ENCODE assay signal across 25 mouse cellular contexts in genomic region chr2:32075368-32075767, GRCm38 (mm10). TPM values are rescaled to one million over a fixed set of nuclear protein-coding genes. Genes with fewer than 3 reads are reported as not detected.
A peak's percentile ranks its signal among the peaks of the same experiment; 100 is the strongest.
DNase-seq lines count a peak whose midpoint lies in the region; ATAC-seq and TF ChIP-seq lines count a peak whose summit lies in the region.
"Had no signal": no experiment of that assay in that cellular context is flagged by ENCODE, and none has a peak within 500 bp of the region (broad histone marks: within the 10 kb centered on the region; RNA-seq: fewer than 3 reads in every experiment).

No protein-coding gene starts in this region.

- 64% methylated on average over 7 of the region's 7 CpGs for WGBS in heart, adult 2 months
- WGBS in heart, postnatal 0 days = 63% methylated on average over 7 of the region's 7 CpGs
- 74% methylated on average over 7 of the region's 7 CpGs for WGBS in liver, embryonic 13.5 days (ENCODE audit: insufficient replicate concordance)
- WGBS in liver, postnatal 0 days (ENCODE audit: insufficient replicate concordance) = 68% methylated on average over 7 of the region's 7 CpGs

- 0 out of 2 replicates have a peak, but pooled peaks cover 2% of the 10 kb centered on the region for H3K79me2 ChIP-seq in heart, adult 2 months (replicated peaks; ENCODE audit: control insufficient read depth, insufficient read depth, low read length)

- intact Hi-C loops in heart, adult 2 months (cut with DNase I) = no loop called here
- intact Hi-C loops in heart, postnatal 14 days (cut with DNase I) = no loop called here
- intact Hi-C loops in heart, postnatal 10 days (cut with DNase I) = no loop called here

- H3K4me3 ChIP-seq in heart, adult 2 months = no peak overlapping the region
- no peak overlapping the region for H3K4me3 ChIP-seq in heart, postnatal 0 days (ENCODE audit: low read depth, low read length)
- no peak overlapping the region for H3K4me3 ChIP-seq in liver, embryonic 13.5 days (replicated peaks)
- no peak overlapping the region for H3K4me3 ChIP-seq in liver, postnatal 0 days (ENCODE audit: low read depth, low read length)
- H3K4me3 ChIP-seq: embryonic facial prominence, embryonic 13.5 days; limb, embryonic 10.5 days; liver, embryonic 12.5 days; lung, embryonic 15.5 days; midbrain, embryonic 12.5 days; neural tube, embryonic 12.5 days had no signal

- H3K9ac ChIP-seq in heart, adult 2 months (ENCODE audit: low read depth, low read length) = no peak overlapping the region
- H3K9ac ChIP-seq in heart, postnatal 0 days (replicated peaks; ENCODE audit: low read depth, low read length) = no peak overlapping the region
- no peak overlapping the region for H3K9ac ChIP-seq in liver, embryonic 13.5 days
- no peak overlapping the region for H3K9ac ChIP-seq in liver, postnatal 0 days (replicated peaks)
- H3K9ac ChIP-seq: embryonic facial prominence, embryonic 13.5 days; liver, embryonic 12.5 days; lung, embryonic 15.5 days; midbrain, embryonic 12.5 days; neural tube, embryonic 12.5 days had no signal

- H3K27me3 ChIP-seq in heart, adult 2 months (ENCODE audit: control insufficient read depth, insufficient read depth, low read length) = no peaks in the 10 kb centered on the region
- no peaks in the 10 kb centered on the region for H3K27me3 ChIP-seq in heart, postnatal 0 days (ENCODE audit: control insufficient read depth, insufficient read depth, low read length)
- H3K27me3 ChIP-seq in liver, embryonic 13.5 days = no peaks in the 10 kb centered on the region
- H3K27me3 ChIP-seq in liver, postnatal 0 days (ENCODE audit: insufficient read depth, low read length) = no peaks in the 10 kb centered on the region
- H3K27me3 ChIP-seq: liver, embryonic 12.5 days; lung, embryonic 15.5 days; neural tube, embryonic 12.5 days had no signal

- ATAC-seq in heart, postnatal 0 days (ENCODE audit: insufficient read depth, low read depth) = no peak
- no peak for ATAC-seq in liver, embryonic 13.5 days (ENCODE audit: low read depth)
- ATAC-seq in liver, postnatal 0 days = no peak
- ATAC-seq: CD4-positive, CD25-positive, alpha-beta regulatory T cell, adult 4 months; forebrain, embryonic 14.5 days; hindbrain, embryonic 16.5 days; liver, embryonic 12.5 days had no signal

- TF ChIP-seq CTCF in heart, adult 2 months (IDR thresholded peaks at IDR 0.05) = no peak
- TF ChIP-seq CTCF in heart, postnatal 0 days (IDR thresholded peaks at IDR 0.05; ENCODE audit: low read depth) = no peak
- no peak for TF ChIP-seq CTCF in liver, postnatal 0 days (IDR thresholded peaks at IDR 0.05; ENCODE audit: low read depth)

- DNase-seq in heart, adult 2 months = no peak
- no peak for DNase-seq in heart, postnatal 14 days
- DNase-seq in heart, postnatal 0 days (ENCODE audit: low spot score) = no peak
- DNase-seq in heart, postnatal 10 days = no peak
- no peak for DNase-seq in liver, embryonic 13.5 days
- no peak for DNase-seq in liver, postnatal 0 days
- DNase-seq in kidney, postnatal 25 days = peak; percentile 66 to 73
- DNase-seq in layer of hippocampus, adult 9-11 months = no peak
- DNase-seq: adrenal gland, postnatal 36 days; cerebellum, adult 11-12 months; cerebellum, postnatal 14 days; gastrocnemius, postnatal 10 days; heart, postnatal 4 days; right cerebral cortex, postnatal 4 days had no signal

- H3K4me2 ChIP-seq in heart, postnatal 0 days (ENCODE audit: low read depth, low read length) = no peak overlapping the region
- H3K4me2 ChIP-seq in liver, embryonic 13.5 days = no peak overlapping the region
- H3K4me2 ChIP-seq in liver, postnatal 0 days (ENCODE audit: low read depth, low read length) = no peak overlapping the region
- H3K4me2 ChIP-seq: embryonic facial prominence, embryonic 13.5 days; liver, embryonic 12.5 days; lung, embryonic 15.5 days; midbrain, embryonic 12.5 days; neural tube, embryonic 12.5 days had no signal

- H3K4me1 ChIP-seq in heart, adult 2 months (ENCODE audit: control insufficient read depth, insufficient read depth, low read length) = peaks cover 18% of the 10 kb centered on the region
- peaks cover 40% of the 10 kb centered on the region for H3K4me1 ChIP-seq in heart, postnatal 0 days (ENCODE audit: control insufficient read depth, insufficient read depth)
- H3K4me1 ChIP-seq in liver, embryonic 13.5 days (replicated peaks) = peaks cover 62% of the 10 kb centered on the region
- peaks cover 22% of the 10 kb centered on the region for H3K4me1 ChIP-seq in liver, postnatal 0 days (ENCODE audit: insufficient read depth)
- H3K4me1 ChIP-seq: embryonic facial prominence, embryonic 13.5 days; midbrain, embryonic 12.5 days had no signal

- no peak for TF ChIP-seq POLR2A in heart, adult 2 months (IDR thresholded peaks at IDR 0.05; ENCODE audit: insufficient read depth, low read depth, low read length)

- H3K27ac ChIP-seq in heart, adult 2 months = peak overlapping the region; percentile 2; the same call in 1 of the 2 replicates
- H3K27ac ChIP-seq in heart, postnatal 0 days (ENCODE audit: low read depth) = peak overlapping the region; percentile 77
- peak overlapping the region; percentile 18; the same call in 1 of the 2 replicates for H3K27ac ChIP-seq in liver, embryonic 13.5 days
- no peak overlapping the region for H3K27ac ChIP-seq in liver, postnatal 0 days (ENCODE audit: low read depth)
- H3K27ac ChIP-seq: embryonic facial prominence, embryonic 13.5 days; limb, embryonic 10.5 days; liver, embryonic 12.5 days; lung, embryonic 15.5 days; macrophage; midbrain, embryonic 12.5 days; neural tube, embryonic 12.5 days had no signal

- no peaks in the 10 kb centered on the region for H3K36me3 ChIP-seq in heart, adult 2 months (ENCODE audit: control insufficient read depth, insufficient read depth, low read length)
- no peaks in the 10 kb centered on the region for H3K36me3 ChIP-seq in heart, postnatal 0 days (replicated peaks; ENCODE audit: control insufficient read depth, insufficient read depth, low read length)
- H3K36me3 ChIP-seq in liver, embryonic 13.5 days = peaks cover 79% of the 10 kb centered on the region
- H3K36me3 ChIP-seq in liver, postnatal 0 days (replicated peaks; ENCODE audit: insufficient read depth, low read length) = no peaks in the 10 kb centered on the region; the same call in 1 of the 2 replicates
- H3K36me3 ChIP-seq: embryonic facial prominence, embryonic 13.5 days; limb, embryonic 10.5 days; lung, embryonic 15.5 days; midbrain, embryonic 12.5 days; neural tube, embryonic 12.5 days had no signal

- no peaks in the 10 kb centered on the region for H3K9me3 ChIP-seq in heart, postnatal 0 days (replicated peaks; ENCODE audit: control insufficient read depth, low read length)
- no peaks in the 10 kb centered on the region for H3K9me3 ChIP-seq in liver, embryonic 13.5 days (replicated peaks)
- no peaks in the 10 kb centered on the region for H3K9me3 ChIP-seq in liver, postnatal 0 days (ENCODE audit: low read length)
- H3K9me3 ChIP-seq: embryonic facial prominence, embryonic 13.5 days; limb, embryonic 10.5 days; liver, embryonic 12.5 days; lung, embryonic 15.5 days; midbrain, embryonic 12.5 days; neural tube, embryonic 12.5 days had no signal

- TF ChIP-seq EP300 in heart, adult 2 months (IDR thresholded peaks at IDR 0.05; ENCODE audit: insufficient read depth, low read depth, low read length) = no peak
- no peak for TF ChIP-seq EP300 in heart, postnatal 0 days (IDR thresholded peaks at IDR 0.05; ENCODE audit: low read depth)
- no peak for TF ChIP-seq EP300 in liver, postnatal 0 days (IDR thresholded peaks at IDR 0.05; ENCODE audit: low read depth)

RNA-seq across cellular contexts. Expression of gene Fam78a, which starts 9.3 kb away (rescaled TPM):
- total RNA-seq in heart, adult 2 months (2021) = 10 to 100 TPM; 15.9 to 19.1 TPM
- 18.7 and 24.9 TPM in 2 replicates for polyA plus RNA-seq in heart, adult 2 months (2012; rRNA removed)
- total RNA-seq in heart, postnatal 14 days (2021) = 10 to 100 TPM; 22.8 to 23.9 TPM
- total RNA-seq in heart, postnatal 0 days (2014; rRNA removed; ENCODE audit: low replicate concordance) = 28.7 and 34.9 TPM in 2 replicates
- polyA plus RNA-seq in heart, postnatal 0 days (2015; fragmentation: Nextera tagmentation; extraction: Ambion mirVana) = 14.6 and 18.0 TPM in 2 replicates
- 10 to 100 TPM; 24.3 to 38.1 TPM for total RNA-seq in heart, postnatal 10 days (2021)
- 10.6 and 13.0 TPM in 2 replicates for polyA plus RNA-seq in liver, embryonic 13.5 days (2015; fragmentation: Nextera tagmentation; extraction: Ambion mirVana)
- 3.8 and 4.3 TPM in 2 replicates for polyA plus RNA-seq in liver, postnatal 0 days (2015; fragmentation: Nextera tagmentation; extraction: Ambion mirVana)

RNA-seq across cellular contexts. Expression of gene Plpp7, which starts 20.0 kb away (rescaled TPM):
- total RNA-seq in heart, adult 2 months (2021) = 10 to 100 TPM; 33.6 to 33.8 TPM
- polyA plus RNA-seq in heart, adult 2 months (2012; rRNA removed) = 56.3 and 62.1 TPM in 2 replicates
- total RNA-seq in heart, postnatal 14 days (2021) = 10 to 100 TPM; 26.1 to 30.9 TPM
- 30.7 and 56.3 TPM in 2 replicates for total RNA-seq in heart, postnatal 0 days (2014; rRNA removed; ENCODE audit: low replicate concordance)
- polyA plus RNA-seq in heart, postnatal 0 days (2015; fragmentation: Nextera tagmentation; extraction: Ambion mirVana) = 23.4 and 24.0 TPM in 2 replicates
- total RNA-seq in heart, postnatal 10 days (2021) = 10 to 100 TPM; 29.3 to 31.6 TPM
- 2.0 and 2.2 TPM in 2 replicates for polyA plus RNA-seq in liver, embryonic 13.5 days (2015; fragmentation: Nextera tagmentation; extraction: Ambion mirVana)
- polyA plus RNA-seq in liver, postnatal 0 days (2015; fragmentation: Nextera tagmentation; extraction: Ambion mirVana) = 1.6 and 1.7 TPM in 2 replicates
- total RNA-seq: monocyte, adult 5-6 weeks had no signal
- polyA plus RNA-seq: CD4-positive, CD25-positive, alpha-beta regulatory T cell, adult 4 months had no signal

Comparison
In these comparisons a context has a peak if more than half of its experiments do, and no peak if none do; other contexts are left out.
1. DNase-seq: peak in kidney, postnatal 25 days (2 of 2); none in heart, adult 2 months (0 of 2), heart, postnatal 14 days (0 of 2), heart, postnatal 0 days (single experiment), heart, postnatal 10 days (0 of 2), liver, embryonic 13.5 days (single experiment), liver, postnatal 0 days (single experiment) and layer of hippocampus, adult 9-11 months (single experiment).